Mouse (Mus musculus) left cerebral cortex, postnatal 25 days (tissue): ENCODE measurements around the gene Gm15737. TPM values are rescaled to one million over a fixed set of nuclear protein-coding genes. Genes with fewer than 3 reads are reported as not detected.

Source experiments
- DNase-seq, 2 experiments: peaks; one replicate each; pipeline ENCODE4 v3.0.0; 2022; ENCODE audit warnings: low spot score in 2 of 2, mixed read lengths in 1 of 2
- intact Hi-C: fragments of 180-260 bp; cut with DNase I; formaldehyde crosslinking; loops from one replicate; pipeline ENCODE4 v1.15.1; 2025
- total RNA-seq, 2 experiments: library from RNA; stranded (reverse); gene quantifications; 2 replicates each; pipeline ENCODE4 v1.2.3; 2021

Gene Gm15737
- total RNA-seq, 2 experiments from 2014 or later = not detected

DNA sequence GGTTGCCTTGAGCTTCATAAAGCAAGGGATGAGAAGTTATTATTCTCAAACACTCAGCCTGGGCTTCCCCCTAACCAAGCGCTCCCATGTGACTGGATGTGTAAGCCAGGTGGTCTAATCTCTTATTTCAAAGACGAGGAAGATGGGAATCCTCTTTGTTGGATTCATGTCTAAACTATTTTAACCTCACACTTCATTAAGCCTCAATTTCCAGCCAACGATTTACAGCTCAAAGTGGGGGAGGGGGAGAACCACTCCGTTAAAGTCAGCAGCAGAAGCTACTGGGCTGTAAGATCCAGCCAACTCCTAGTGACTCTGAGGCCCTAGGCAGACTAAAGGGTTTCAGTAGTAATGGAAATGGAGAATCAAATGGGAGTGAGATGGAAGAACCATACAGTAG is 2.7 kb downstream of the Gm15737 start:
- no peak for DNase-seq
- intact Hi-C loops = no loop called here

- intact Hi-C loops = no loop called here
- DNase-seq = no peak
Observed at GRCm38 (mm10) chr6:92872766-92873165, 3.6 kb downstream of the Gm15737 start.

DNA sequence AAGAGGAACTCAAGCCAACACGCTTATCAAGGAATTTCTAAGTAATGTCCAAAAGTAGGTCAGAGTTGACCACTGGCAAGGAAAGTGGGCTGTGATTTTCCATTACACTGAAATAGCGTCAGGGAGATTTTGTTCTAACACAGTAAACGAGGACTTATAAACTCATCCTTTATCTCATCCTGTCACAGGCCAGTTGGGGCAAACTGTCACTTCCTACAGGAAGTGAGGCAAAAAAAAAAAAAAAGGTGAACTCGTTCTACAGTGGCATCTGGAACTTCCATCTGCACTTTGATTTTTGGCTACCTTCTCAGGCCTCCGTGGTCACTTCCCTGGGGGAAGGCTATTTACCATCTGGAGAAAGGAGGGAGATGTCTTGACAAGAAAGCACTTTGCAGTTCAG is 5.7 kb downstream of the Gm15737 start:
- intact Hi-C loops = no loop called here
- DNase-seq = no peak

DNA sequence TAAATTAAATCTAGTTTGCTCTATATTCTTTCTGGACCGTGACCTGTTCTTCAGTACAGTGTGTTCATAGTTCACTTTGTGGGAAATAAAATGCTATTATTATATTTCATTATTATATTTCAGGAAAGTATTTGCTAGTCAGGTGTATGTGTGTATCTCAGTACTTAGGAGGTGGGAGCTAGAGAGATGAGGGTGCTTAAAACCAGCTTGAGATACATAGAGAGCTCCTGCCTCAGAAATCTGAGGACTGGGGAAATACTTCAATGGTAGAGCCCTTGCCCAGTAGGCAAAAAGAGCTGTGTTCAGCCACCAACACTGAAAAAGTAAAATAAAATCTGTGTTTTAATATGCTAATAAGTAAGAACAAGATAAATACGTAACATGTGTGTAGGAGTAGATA is 6.2 kb downstream of the Gm15737 start:
- intact Hi-C loops = no loop called here
- no peak for DNase-seq

- intact Hi-C loops = no loop called here
- no peak for DNase-seq
Observed at GRCm38 (mm10) chr6:92876121-92876520, 7.0 kb downstream of the Gm15737 start.

- intact Hi-C loops = no loop called here
- DNase-seq = no peak
Observed at GRCm38 (mm10) chr6:92877236-92877635, 8.1 kb downstream of the Gm15737 start.

DNA sequence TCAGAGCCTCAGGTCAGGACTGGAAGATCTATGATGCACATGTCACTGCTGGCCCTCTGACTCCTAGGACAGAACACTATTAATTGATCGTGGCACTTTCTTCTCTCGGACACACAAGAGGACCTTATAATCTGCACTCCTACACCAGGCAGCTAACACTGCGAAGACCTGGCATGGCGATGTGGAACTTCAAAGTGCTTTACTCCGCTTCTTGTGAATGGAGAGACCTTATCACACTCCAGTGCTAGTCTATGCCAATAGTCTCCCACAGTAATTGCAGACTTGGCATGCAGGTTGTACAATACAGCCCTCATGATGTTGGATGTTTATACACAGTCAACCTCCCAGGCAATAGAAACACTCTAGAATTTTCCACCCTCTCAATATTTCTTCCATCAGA is 9.6 kb downstream of the Gm15737 start:
- DNase-seq = no peak
- intact Hi-C loops = no loop called here

- DNase-seq = no peak
- intact Hi-C loops = no loop called here
Observed at GRCm38 (mm10) chr6:92879700-92880265, 10.6 kb downstream of the Gm15737 start.

DNA sequence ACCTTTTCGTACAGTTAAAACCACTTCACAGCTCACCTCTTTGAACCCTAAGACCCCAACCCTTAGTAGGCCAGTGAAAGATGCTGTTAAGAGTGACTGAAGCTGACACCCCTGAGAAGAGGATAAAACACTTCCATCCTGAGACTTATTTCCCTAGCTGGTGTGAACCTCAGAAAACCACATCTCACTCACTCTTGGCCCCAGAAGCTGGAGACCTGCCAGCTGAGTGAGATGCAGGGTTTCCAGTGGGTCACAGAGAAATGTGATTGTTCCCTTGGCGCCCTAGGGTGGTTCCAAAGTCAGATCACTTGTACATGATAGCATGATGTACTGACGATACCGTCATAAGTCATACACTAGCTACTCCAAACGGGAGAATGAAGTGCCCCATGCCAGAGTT is 13.3 kb downstream of the Gm15737 start:
- intact Hi-C loops = no loop called here
- DNase-seq = no peak

DNA sequence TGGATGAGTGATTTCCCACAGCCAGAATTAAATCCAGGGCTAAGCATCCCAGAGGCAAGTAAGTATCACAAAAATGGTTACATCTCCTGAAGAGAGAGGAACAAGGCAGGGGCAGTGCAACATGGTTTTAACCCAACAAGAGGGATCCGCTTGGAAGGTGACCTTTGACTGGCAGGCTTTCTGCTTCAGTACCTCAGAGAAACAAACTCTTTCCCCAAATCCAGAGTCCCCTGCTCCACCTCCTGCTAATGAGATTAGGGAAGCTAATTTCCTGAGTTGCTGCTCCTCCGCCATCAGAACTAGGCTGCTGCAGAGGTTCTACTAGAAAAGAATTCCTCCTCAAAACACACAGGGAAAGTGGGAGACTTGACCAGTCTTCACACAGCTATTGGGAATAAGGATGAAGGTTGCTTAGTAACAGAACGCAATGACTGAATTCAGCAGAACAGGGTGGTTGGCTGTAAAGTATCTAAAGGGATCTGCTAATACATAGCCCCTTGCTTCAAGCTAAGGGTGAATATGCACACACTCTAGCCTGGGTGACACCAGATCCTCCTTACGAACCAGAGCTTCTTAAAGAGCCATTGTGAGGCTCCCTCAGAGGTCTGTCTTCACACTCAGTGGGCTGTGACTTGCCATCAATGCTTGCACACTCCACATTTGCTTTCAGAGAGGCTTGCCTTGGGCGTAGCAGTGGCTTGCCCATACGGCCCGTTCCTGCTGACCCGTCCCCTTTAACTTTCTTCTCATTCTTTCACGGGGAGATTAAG is 14.2 kb downstream of the Gm15737 start:
- DNase-seq = no peak
- intact Hi-C loops = no loop called here

GRCm38 (mm10) chr6:92891535-92891934 is 22.4 kb downstream of the Gm15737 start:
- intact Hi-C loops = no loop called here
- no peak for DNase-seq

DNA sequence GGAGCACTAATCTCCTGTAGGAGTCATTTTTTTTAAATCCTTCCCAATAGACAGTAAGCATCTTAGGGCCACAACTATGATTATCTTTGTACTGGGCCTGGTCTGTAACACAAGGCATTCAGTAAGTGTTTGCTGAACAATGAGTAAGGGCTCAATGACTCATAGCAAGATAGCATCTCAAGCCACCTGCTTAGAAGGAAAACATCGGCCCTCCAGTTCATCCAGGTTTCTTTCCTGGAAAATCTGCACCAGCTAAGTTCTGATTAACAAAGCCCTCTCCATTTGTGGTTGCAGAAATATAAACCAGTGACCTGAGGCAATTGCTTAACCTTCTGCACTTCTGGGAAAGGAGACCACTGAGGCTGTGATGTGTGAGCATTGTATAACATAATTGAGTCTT is 34.9 kb downstream of the Gm15737 start:
- no peak for DNase-seq
- intact Hi-C loops = no loop called here

DNA sequence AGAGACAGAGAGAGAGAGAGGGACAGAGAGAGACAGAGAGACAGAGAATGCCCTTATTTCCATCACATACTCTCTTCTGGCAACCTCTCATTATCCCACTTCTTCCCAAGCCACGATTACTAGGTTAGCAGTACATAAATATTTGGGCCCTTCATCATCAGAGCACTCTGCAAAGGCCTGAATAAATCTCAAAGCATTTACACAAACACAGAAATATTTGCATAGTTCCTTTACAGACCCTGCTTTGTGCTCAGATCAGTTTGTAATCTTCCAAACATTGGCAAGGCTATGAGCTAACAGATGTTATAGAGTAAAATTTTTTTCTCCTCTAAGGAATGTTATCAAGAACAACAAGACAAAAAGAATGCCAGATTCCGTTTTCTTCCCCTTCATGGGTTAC is 35.3 kb downstream of the Gm15737 start:
- intact Hi-C loops = no loop called here
- DNase-seq = no peak

DNA sequence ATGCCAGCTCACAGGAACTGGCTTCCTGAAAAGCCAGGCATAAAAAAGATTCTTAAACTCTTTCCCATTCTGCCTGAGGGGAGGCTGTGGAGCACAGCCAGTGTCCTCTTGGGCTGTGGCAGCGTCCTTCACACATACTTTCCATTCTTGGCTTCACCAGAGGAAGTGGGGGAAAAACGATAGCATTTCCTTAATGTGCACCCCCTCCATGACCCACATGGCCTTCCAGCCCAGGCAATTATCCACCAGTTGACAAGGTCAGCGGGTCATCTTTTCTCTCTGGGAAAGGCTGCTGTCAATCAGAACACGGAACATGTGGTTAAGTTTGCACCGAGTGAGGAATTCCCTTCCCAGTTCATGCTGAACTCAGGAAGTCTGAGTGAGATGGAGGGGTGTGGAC is 36.8 kb downstream of the Gm15737 start:
- intact Hi-C loops = no loop called here
- DNase-seq = no peak

GRCm38 (mm10) chr6:92909361-92909760 is 40.2 kb downstream of the Gm15737 start:
- no peak for DNase-seq
- intact Hi-C loops = no loop called here

DNA sequence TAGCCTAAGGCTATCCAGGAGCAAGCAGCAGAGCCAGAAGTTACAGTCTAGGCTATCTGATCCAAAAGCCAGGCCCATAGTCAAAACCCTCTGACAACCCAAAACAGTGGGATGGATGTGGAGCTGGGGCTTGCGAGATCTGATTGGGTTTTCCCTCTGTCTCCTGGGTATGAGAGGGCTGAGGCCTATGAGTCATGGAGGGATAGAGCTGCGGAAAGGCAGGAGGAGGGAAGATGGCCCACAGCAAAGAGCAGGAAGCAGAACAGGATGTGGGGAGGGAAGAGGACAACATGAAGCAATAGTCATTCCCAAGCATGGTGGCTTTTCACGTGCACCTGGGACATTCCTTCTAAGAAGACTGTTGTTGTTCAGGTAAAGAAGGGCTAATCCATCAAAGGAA is 41.5 kb downstream of the Gm15737 start:
- intact Hi-C loops = no loop called here

GRCm38 (mm10) chr6:92920938-92921689 is 52.0 kb downstream of the Gm15737 start:
- intact Hi-C loops = no loop called here
- DNase-seq = no peak

More for the DNA sequence above, 41.5 kb downstream of the Gm15737 start:
- DNase-seq = no peak

DNA sequence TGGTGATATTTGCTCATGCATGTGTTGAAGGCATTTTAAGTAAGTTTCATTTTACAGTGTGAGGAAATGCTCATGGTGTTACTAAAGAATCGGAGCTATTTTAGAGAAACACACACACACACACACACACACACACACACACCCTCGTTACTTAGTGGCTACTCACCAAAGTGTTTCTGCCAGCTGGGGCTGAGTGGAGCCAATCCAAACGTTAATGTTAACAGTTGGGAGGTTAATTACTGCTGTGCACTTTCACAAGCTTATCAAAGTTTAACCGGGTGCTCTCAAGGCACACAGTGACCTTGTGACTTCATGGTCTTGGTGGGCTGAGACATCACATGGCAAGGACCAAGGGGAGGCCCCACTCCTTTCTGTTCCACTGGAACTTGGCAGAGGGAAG is 52.7 kb downstream of the Gm15737 start:
- no peak for DNase-seq
- intact Hi-C loops = no loop called here

DNA sequence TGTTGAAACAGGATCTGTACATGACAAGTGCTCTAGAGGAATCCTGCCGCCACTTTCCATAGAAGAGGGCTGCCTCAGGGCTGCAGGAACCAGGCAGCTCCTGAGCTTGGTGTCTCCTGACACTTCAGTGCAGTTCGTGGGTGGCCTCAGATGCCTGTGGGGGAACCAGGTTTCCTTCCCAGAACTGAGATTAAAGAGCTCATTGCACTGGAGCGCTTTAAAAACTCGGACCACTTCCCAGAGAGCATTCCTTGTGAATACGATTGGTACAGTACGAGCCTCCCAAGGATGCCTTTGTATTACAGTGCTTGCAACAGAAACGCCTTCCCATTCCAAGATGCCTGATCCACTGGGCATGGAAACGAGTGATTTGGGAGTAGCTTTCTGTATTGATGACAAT is 55.4 kb downstream of the Gm15737 start:
- peak in 1 of 2 experiments; percentile 3 for DNase-seq
- intact Hi-C loops = no loop called here

- no peak for DNase-seq
- intact Hi-C loops = no loop called here
Observed at GRCm38 (mm10) chr6:92928261-92928660, 59.1 kb downstream of the Gm15737 start.
